Mouse (Mus musculus) erythroblast, embryonic 14.5 days (primary cell): ENCODE measurements around the gene Rundc3a. TPM values are rescaled to one million over a fixed set of nuclear protein-coding genes. Genes with fewer than 3 reads are reported as not detected.
"Not testable (repeated sequence)": the region's sequence is repeated elsewhere in the genome, so short reads cannot be mapped to it uniquely, and the experiment has no call there.

ENCODE experiments used
- H3K27me3 ChIP-seq: 2 replicates; pipeline ENCODE4 v1.6.1; 2012; ENCODE audit warnings: inconsistent platforms; ENCODE audit not compliant: control insufficient read depth
- H3K36me3 ChIP-seq: 2 replicates; pipeline ENCODE4 v1.6.1; 2012; ENCODE audit warnings: mild to moderate bottlenecking, inconsistent platforms; ENCODE audit not compliant: control insufficient read depth
- H3K4me1 ChIP-seq: 2 replicates; pipeline ENCODE4 v1.6.1; 2012; ENCODE audit warnings: inconsistent platforms; ENCODE audit not compliant: control insufficient read depth
- H3K4me3 ChIP-seq: replicated peaks from 2 replicates; pipeline ENCODE3; 2012; ENCODE audit warnings: moderate library complexity, mild to moderate bottlenecking, inconsistent platforms
- H3K9me3 ChIP-seq: 2 replicates; pipeline ENCODE4 v1.6.1; 2012; ENCODE audit warnings: low read length, inconsistent platforms, mixed read lengths; ENCODE audit not compliant: control insufficient read depth
- GATA1 ChIP-seq: IDR thresholded peaks from 2 replicates; pipeline ENCODE4 v1.6.1; 2012; ENCODE audit warnings: low read length, inconsistent platforms, mixed read lengths
- TAL1 ChIP-seq: IDR thresholded peaks from 3 replicates; pipeline ENCODE4 v1.6.1; 2012; ENCODE audit warnings: low read length, inconsistent platforms, mixed read lengths
- polyA plus RNA-seq: library from polyadenylated mRNA; stranded (reverse); fragments of >175 nt; gene quantifications from 2 replicates; pipeline ENCODE4 v1.2.3, GENCODE M21; 2012

Rundc3a gene
- polyA plus RNA-seq, 1 experiment = 1.8 TPM

DNA sequence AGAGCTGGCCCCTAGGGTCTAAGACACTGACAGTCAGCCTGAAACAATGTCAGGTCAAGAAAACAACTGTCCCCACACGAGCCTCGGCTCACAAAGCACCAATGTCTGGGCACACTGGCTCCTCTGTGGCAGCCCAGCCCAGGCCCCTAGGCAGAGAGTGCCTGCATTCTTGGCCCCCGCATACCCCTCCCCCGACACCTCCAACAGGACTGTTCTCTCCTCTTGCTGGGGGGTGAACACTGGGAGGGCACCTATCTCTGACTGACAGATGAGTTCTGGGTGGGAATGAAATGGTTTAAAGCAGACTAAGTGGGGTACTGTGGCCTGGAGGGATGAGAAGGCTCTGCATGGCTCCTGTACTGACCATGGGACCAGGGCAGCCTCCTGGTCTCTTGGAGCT is 27.5 kb upstream of the Rundc3a start:
- H3K4me1 ChIP-seq = peaks cover 76% of the 10 kb centered on the region
- TF ChIP-seq GATA1 (no peak), TAL1 (no peak)
- H3K9me3 ChIP-seq = peaks cover 3% of the 10 kb centered on the region; the same call in 1 of the 2 replicates
- H3K36me3 ChIP-seq = peaks cover 70% of the 10 kb centered on the region
- H3K4me3 ChIP-seq = peak overlapping the region; percentile 75
- peaks cover 15% of the 10 kb centered on the region for H3K27me3 ChIP-seq

GRCm38 (mm10) chr11:102366103-102366502 is 27.1 kb upstream of the Rundc3a start, which contains the start of gene Slc4a1:
TSS of gene Slc4a1 (minus strand) at chr11:102366203.
- Histone ChIP-seq H3K36me3 (peaks cover 70% of the 10 kb centered on the region), H3K4me3 (peak within 1 kb of the TSS; percentile 75), H3K27me3 (peaks cover 16% of the 10 kb centered on the region), H3K4me1 (peaks cover 76% of the 10 kb centered on the region)
- not testable (repeated sequence) for H3K9me3 ChIP-seq

- Histone ChIP-seq H3K4me3 (peak overlapping the region; percentile 14), H3K4me1 (peaks cover 74% of the 10 kb centered on the region), H3K36me3 (peaks cover 63% of the 10 kb centered on the region), H3K9me3 (no peaks in the 10 kb centered on the region), H3K27me3 (peaks cover 9% of the 10 kb centered on the region)
- TF ChIP-seq TAL1 (no peak), GATA1 (no peak)
Observed at GRCm38 (mm10) chr11:102367504-102368280, 25.5 kb upstream of the Rundc3a start.

GRCm38 (mm10) chr11:102368347-102368746 is 24.9 kb upstream of the Rundc3a start:
- peaks cover 61% of the 10 kb centered on the region for H3K36me3 ChIP-seq
- H3K4me1 ChIP-seq = peaks cover 78% of the 10 kb centered on the region
- no peak for TF ChIP-seq GATA1
- no peak for TF ChIP-seq TAL1
- peak overlapping the region; percentile 34 for H3K4me3 ChIP-seq
- H3K27me3 ChIP-seq = peaks cover 10% of the 10 kb centered on the region
- H3K9me3 ChIP-seq = no peaks in the 10 kb centered on the region

DNA sequence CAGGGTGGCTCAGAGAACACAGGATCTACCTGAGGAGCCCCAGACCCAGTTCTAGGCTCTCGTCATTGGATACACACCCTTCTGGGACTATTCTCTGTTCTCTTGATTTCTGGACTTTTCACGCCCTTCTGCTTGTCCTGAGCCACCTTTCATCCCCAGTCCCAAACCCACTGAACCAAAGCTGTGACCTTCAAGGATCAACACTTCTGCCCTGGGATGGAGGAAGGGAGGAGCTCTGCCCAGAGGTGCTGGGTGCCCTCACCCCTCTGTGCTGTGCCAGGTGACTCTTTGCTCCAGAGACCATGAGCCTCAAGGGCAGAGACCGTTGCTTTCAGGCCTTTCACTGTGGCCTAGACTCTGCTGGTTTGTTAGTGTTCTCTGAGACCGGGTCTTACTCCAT is 23.9 kb upstream of the Rundc3a start:
- Histone ChIP-seq H3K4me1 (peaks cover 87% of the 10 kb centered on the region), H3K4me3 (peak overlapping the region; percentile 3), H3K36me3 (peaks cover 58% of the 10 kb centered on the region)

DNA sequence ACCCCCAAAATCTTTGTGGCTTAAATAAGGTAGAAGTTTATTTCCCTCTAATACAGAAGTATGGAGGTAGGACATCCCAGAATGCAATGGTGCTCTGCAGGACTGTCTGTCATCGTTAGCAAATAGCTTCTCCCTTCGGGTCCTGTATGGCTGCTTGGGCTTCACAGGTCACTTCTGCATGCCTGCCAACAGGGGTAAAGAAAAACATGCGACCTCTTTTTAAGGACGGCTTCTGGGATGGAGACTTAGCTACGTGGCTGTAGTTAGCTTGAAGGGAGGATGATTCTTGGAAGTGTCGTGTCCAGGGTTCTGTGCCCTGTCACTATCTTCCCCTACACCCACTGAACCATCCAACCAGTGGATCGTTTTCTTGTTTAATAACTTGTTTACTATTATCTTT is 22.9 kb upstream of the Rundc3a start:
- Histone ChIP-seq H3K36me3 (peaks cover 52% of the 10 kb centered on the region), H3K9me3 (no peaks in the 10 kb centered on the region), H3K4me1 (peaks cover 96% of the 10 kb centered on the region), H3K4me3 (no peak overlapping the region), H3K27me3 (peaks cover 10% of the 10 kb centered on the region)
- TF ChIP-seq TAL1 = no peak
- TF ChIP-seq GATA1 = no peak

More for the DNA sequence above, 23.9 kb upstream of the Rundc3a start:
- no peak for TF ChIP-seq GATA1
- no peak for TF ChIP-seq TAL1
- Histone ChIP-seq H3K27me3 (peaks cover 10% of the 10 kb centered on the region), H3K9me3 (no peaks in the 10 kb centered on the region)

DNA sequence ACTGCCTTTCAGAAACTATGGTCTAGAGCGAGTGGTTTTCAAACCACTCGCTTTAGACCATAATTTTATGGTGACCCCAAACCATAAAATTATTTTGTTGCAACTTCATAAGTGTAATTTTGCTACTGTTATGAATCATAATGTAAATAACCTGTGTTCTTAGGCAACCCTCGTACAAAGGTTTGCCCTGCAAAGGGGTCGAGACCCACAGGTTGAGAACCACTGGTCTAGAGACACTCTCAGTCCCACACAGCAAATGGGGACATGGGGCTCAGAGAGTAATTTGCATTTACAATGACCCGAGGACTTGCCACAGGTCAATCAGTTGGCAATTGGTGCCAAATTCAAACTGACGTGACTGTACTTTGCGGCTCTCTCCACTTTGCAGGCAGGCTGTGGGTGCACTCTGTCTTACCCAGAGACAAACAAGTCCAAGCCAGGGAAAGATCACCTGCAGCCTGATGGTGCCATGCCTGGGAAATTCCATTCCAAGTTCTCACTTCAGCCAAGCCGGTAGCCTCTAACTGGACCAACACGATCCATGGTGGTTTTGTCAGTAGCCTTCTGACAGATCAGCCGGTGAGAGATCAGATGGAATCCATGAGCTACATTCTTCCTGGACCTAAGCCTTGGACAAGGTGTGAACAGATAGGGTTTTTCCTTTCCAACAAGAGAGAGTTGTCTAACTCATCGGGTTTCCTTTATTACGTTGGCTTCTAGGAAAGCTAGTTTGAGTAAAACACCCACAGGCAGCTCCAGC is 21.1 kb upstream of the Rundc3a start:
- peaks cover 97% of the 10 kb centered on the region for H3K4me1 ChIP-seq
- peaks cover 49% of the 10 kb centered on the region for H3K36me3 ChIP-seq
- peaks cover 10% of the 10 kb centered on the region for H3K27me3 ChIP-seq
- peak overlapping the region; percentile 67 for H3K4me3 ChIP-seq
- H3K9me3 ChIP-seq = no peaks in the 10 kb centered on the region
- TF ChIP-seq TAL1 (no peak), GATA1 (no peak)

DNA sequence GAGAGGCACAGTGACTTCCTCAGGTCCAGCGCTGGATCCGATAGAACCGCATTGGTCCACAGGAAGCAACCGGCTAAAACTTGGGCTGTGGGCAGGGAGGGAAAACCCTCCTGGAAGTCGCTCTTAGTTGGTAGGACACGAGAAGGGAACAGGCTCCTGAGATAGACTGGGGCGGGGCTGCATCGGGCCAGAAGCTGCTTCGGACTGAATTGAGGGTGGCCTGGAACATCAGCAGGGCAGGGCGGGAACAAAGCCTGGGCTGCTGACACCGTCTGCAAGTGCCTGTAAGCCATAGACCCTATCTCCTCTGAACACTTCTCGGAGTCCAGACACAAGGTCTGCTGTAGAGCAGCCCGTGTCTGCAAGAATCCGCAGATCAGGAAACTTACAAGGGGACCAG is 20.3 kb upstream of the Rundc3a start:
- H3K4me1 ChIP-seq = peaks cover 97% of the 10 kb centered on the region
- peaks cover 54% of the 10 kb centered on the region for H3K36me3 ChIP-seq
- no peak for TF ChIP-seq GATA1
- H3K27me3 ChIP-seq = peaks cover 10% of the 10 kb centered on the region
- peak overlapping the region; percentile 67 for H3K4me3 ChIP-seq
- peaks cover 6% of the 10 kb centered on the region; the same call in 1 of the 2 replicates for H3K9me3 ChIP-seq

GRCm38 (mm10) chr11:102373646-102374045 is 19.6 kb upstream of the Rundc3a start:
- H3K36me3 ChIP-seq = peaks cover 55% of the 10 kb centered on the region
- TF ChIP-seq GATA1 (no peak), TAL1 (no peak)
- peak overlapping the region; percentile 67 for H3K4me3 ChIP-seq
- peaks cover 95% of the 10 kb centered on the region for H3K4me1 ChIP-seq
- peaks cover 10% of the 10 kb centered on the region for H3K27me3 ChIP-seq
- peaks cover 10% of the 10 kb centered on the region for H3K9me3 ChIP-seq
